Mouse (Mus musculus) liver, embryonic 14.5 days (tissue): ENCODE results near the gene T2. TPM values are rescaled to one million over a fixed set of nuclear protein-coding genes. Genes with fewer than 3 reads are reported as not detected.

Experiments used
- ATAC-seq: fragments of 200-750 bp; cut with Nextera tagmentation; 2 replicates; pipeline ENCODE4 v1.8.0; 2017; ENCODE audit warnings: moderate number of reproducible peaks, mild to moderate bottlenecking, moderate library complexity; ENCODE audit not compliant: insufficient read depth
- DNase-seq, 3 experiments: peaks; one replicate each; pipeline ENCODE4 v3.0.0-alpha.2; 2012 to 2013; ENCODE audit warnings: low read depth in 3 of 3, low spot score in 3 of 3
- H3K27ac ChIP-seq: fragments of 300-500 bp; sonication (generic); 2 replicates; pipeline ENCODE4 v1.5.1; 2014; ENCODE audit warnings: moderate library complexity, mild to moderate bottlenecking, control low read depth, inconsistent platforms
- H3K27me3 ChIP-seq: fragments of 300-500 bp; sonication (generic); 2 replicates; pipeline ENCODE4 v1.6.1; 2014; ENCODE audit warnings: mild to moderate bottlenecking, low read length, moderate library complexity; ENCODE audit not compliant: control insufficient read depth, insufficient read depth
- H3K36me3 ChIP-seq: fragments of 300-500 bp; sonication (generic); replicated peaks from 2 replicates; pipeline ENCODE4 v1.6.1; 2014; ENCODE audit warnings: low read depth; ENCODE audit not compliant: control insufficient read depth, insufficient read depth
- H3K4me1 ChIP-seq, 2 experiments: fragments of 200-500 bp in 1 of 2; fragments of 300-500 bp in 1 of 2; sonication (generic) in 1 of 2; replicated peaks; 2 replicates each; pipeline ENCODE4 v1.6.1; 2012 to 2014; ENCODE audit warnings: antibody characterized with exemption in 1 of 2, inconsistent platforms in 1 of 2, low read length in 1 of 2; ENCODE audit not compliant: control insufficient read depth in 2 of 2, insufficient read depth in 2 of 2
- H3K4me2 ChIP-seq: fragments of 300-500 bp; sonication (generic); 2 replicates; pipeline ENCODE4 v1.6.1; 2014; ENCODE audit warnings: low read depth, mild to moderate bottlenecking, control low read depth, moderate library complexity
- H3K4me3 ChIP-seq, 2 experiments: fragments of 200-500 bp in 1 of 2; fragments of 300-500 bp in 1 of 2; sonication (generic) in 1 of 2; 2 replicates each; pipeline ENCODE4 v1.5.1; 2012 to 2014; ENCODE audit warnings: low read depth in 2 of 2, low read length in 2 of 2, mild to moderate bottlenecking in 2 of 2, control low read depth in 1 of 2, inconsistent platforms in 1 of 2, moderate library complexity in 1 of 2; ENCODE audit not compliant: insufficient read depth in 1 of 2
- H3K9ac ChIP-seq: fragments of 300-500 bp; sonication (generic); replicated peaks from 2 replicates; pipeline ENCODE4 v1.6.1; 2014; ENCODE audit warnings: mild to moderate bottlenecking, control low read depth, moderate library complexity
- H3K9me3 ChIP-seq: fragments of 300-500 bp; sonication (generic); 2 replicates; pipeline ENCODE4 v1.6.1; 2016; ENCODE audit warnings: low read length, mixed read lengths; ENCODE audit not compliant: control insufficient read depth
- CTCF ChIP-seq: IDR thresholded peaks from 2 replicates; pipeline ENCODE4 v1.5.1; 2016; ENCODE audit warnings: antibody characterized with exemption, low read depth, control low read depth
- EP300 ChIP-seq: IDR thresholded peaks from 2 replicates; pipeline ENCODE4 v1.6.1; 2016; ENCODE audit warnings: antibody characterized with exemption, low read depth
- WGBS: fragments of 180-500 bp; shearing (Covaris S2); extraction: QIAGEN DNeasy Blood & Tissue Kit; methylation state at CpG from one replicate; pipeline ENCODE4 v1.1.7; 2014; ENCODE audit not compliant: insufficient replicate concordance; 5-methylcytosine and 5-hydroxymethylcytosine counted together
- polyA plus RNA-seq, 2 experiments: library from polyadenylated mRNA; depleted of rRNA in 1 of 2; stranded (reverse) in 1 of 2; unstranded in 1 of 2; fragments of >200 nt; fragmentation: Nextera tagmentation in 1 of 2; extraction: Ambion mirVana in 1 of 2; gene quantifications; 2 replicates each; pipeline versions ENCODE4 v1.2.1 to v1.2.3; 2012 to 2014

T2 gene
- polyA plus RNA-seq, 2 experiments: 0.09 TPM; not detected in 1

DNA sequence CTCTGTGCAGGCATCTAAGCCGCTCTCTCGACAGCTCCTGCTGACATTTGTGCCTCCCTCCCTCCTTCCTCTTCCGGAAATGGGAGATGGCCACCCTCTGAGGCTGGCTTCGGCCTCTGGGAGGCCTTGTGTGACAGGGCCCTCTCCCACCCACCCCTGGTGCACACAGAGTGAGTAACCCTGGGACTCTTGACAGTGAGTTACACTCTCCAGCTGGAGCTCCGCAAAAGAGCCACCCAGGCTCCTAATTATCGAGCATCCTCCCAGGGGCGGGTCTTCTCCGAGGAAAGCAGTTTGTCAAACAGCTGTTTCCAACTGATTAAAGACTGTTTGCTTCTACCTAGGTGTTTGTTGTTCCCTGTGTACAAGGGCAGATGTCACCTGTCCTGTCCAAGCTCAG, 59.7 kb downstream of the T2 start:
- TF ChIP-seq CTCF (no peak), EP300 (no peak)
- Histone ChIP-seq H3K4me2 (no peak overlapping the region), H3K4me3 (no peak overlapping the region), H3K9ac (no peak overlapping the region), H3K27ac (no peak overlapping the region), H3K36me3 (no peaks in the 10 kb centered on the region), H3K4me1 (peaks cover 0 to 3% of the 10 kb centered on the region in 2 experiments; a peak in 2 of 4 replicates), H3K27me3 (no peaks in the 10 kb centered on the region), H3K9me3 (no peaks in the 10 kb centered on the region)
- 17% methylated on average over 8 of the region's 8 CpGs for WGBS
- ATAC-seq (no peak), DNase-seq (no peak)

DNA sequence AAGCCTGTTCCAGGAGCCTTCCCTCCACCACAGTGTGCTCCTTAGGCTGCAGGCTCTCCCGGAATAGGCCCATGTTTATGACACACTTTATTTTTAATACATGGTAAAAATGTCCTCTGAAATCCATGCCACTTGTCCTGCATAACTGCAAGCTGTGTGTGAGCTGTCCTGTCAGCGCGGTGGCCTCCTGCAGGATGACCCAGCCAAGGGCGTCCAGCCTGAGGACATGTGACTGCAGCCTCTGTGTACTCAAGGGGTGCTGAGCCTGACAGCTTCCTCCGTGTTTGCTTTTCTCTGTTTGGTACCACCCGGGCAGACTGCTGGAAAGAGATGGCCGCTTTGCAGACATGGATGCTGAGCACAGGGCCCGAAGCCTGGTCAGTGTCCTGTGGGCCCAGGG, 61.1 kb downstream of the T2 start:
- no peak for DNase-seq
- no peak for ATAC-seq
- Histone ChIP-seq H3K4me2 (no peak overlapping the region), H3K27me3 (no peaks in the 10 kb centered on the region), H3K9ac (no peak overlapping the region), H3K4me3 (no peak overlapping the region), H3K27ac (no peak overlapping the region), H3K36me3 (no peaks in the 10 kb centered on the region), H3K9me3 (no peaks in the 10 kb centered on the region), H3K4me1 (peaks cover 0 to 3% of the 10 kb centered on the region in 2 experiments; a peak in 1 of 4 replicates)
- 65% methylated on average over 8 of the region's 8 CpGs for WGBS
- no peak for TF ChIP-seq EP300
- TF ChIP-seq CTCF: no peak

DNA sequence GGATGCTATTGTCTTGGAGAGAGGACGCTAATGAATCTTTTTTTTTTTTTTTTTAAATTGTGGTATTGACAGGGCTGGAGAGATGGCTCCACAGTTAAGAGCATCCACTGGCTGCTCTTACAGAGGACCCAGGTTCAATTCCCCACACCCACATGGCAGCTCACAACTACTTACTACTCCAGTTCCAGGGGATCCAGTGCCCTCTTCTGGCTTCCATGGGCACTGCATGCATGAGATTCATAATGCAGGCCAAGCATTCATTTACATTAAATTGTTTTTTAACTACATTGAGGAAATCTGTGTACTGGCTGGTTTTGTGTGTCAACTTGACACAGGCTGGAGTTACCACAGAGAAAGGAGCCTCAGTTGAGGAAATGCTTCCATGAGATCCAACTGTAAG, 64.9 kb downstream of the T2 start:
- H3K9ac ChIP-seq: no peak overlapping the region
- H3K4me1 ChIP-seq: no peaks in the 10 kb centered on the region
- DNase-seq: no peak
- H3K27me3 ChIP-seq: no peaks in the 10 kb centered on the region
- TF ChIP-seq CTCF (peak; percentile 50), EP300 (no peak)
- WGBS: 48% methylated on average over 1 of the region's 1 CpGs
- no peak overlapping the region for H3K4me3 ChIP-seq
- no peak overlapping the region for H3K4me2 ChIP-seq
- H3K27ac ChIP-seq: no peak overlapping the region
- no peaks in the 10 kb centered on the region for H3K36me3 ChIP-seq
- H3K9me3 ChIP-seq: no peaks in the 10 kb centered on the region
- no peak for ATAC-seq

DNA sequence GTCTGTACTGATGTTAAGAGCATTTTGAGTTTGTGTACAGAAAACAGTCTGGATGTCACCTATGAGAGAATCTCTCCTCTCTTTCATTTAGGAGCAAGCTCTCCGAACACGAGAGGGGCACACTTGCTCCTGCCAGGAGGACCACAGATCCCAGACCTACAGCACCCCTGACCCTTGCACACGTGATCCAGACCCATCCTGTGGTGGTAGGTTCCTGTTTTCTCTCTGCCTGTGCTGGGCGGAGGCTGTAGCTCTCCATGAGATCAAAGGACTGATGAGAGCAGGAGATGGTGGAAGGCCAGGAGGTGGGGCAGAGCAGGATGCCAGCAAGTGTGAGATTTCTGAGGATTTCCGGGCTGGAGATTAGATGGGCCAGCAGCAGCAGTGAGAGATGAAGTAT, 65.7 kb downstream of the T2 start:
- no peak for DNase-seq

DNA sequence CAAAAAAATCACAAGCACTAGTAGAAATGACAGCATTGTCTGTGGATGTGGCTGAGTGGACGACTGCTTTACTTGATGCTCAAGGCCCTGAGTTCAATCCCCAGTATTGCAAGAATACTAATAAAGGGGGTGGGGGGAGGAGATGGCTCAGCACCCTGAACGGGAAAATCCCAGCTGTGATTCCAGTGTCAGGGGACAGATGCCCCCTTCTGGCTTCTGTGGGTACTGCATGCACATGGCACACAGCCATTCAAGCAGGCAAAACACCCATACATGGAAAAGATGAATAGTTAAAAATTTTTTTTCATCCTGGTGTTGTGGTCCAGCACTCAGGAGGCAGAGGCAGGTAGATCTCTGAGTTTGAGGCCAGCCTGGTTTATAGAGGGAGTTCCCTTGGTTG, 67.5 kb downstream of the T2 start:
- Histone ChIP-seq H3K27ac (no peak overlapping the region), H3K36me3 (no peaks in the 10 kb centered on the region), H3K27me3 (no peaks in the 10 kb centered on the region), H3K9me3 (no peaks in the 10 kb centered on the region), H3K9ac (no peak overlapping the region), H3K4me2 (no peak overlapping the region), H3K4me3 (no peak overlapping the region), H3K4me1 (no peaks in the 10 kb centered on the region)
- ATAC-seq (no peak), DNase-seq (no peak)
- TF ChIP-seq EP300: no peak
- peak; percentile 83 for TF ChIP-seq CTCF
- 40% methylated on average over 2 of the region's 2 CpGs for WGBS

More for the DNA sequence above, 65.7 kb downstream of the T2 start:
- TF ChIP-seq CTCF: no peak
- no peak for TF ChIP-seq EP300
- no peaks in the 10 kb centered on the region for H3K36me3 ChIP-seq
- H3K4me2 ChIP-seq: no peak overlapping the region
- no peaks in the 10 kb centered on the region for H3K4me1 ChIP-seq
- H3K27me3 ChIP-seq: no peaks in the 10 kb centered on the region
- 7% methylated on average over 5 of the region's 5 CpGs for WGBS
- H3K9me3 ChIP-seq: no peaks in the 10 kb centered on the region
- H3K9ac ChIP-seq: no peak overlapping the region
- no peak overlapping the region for H3K4me3 ChIP-seq
- no peak for ATAC-seq
- no peak overlapping the region for H3K27ac ChIP-seq
